Mouse (Mus musculus) right cerebral cortex, adult 2 months (tissue): ENCODE measurements at regions not wholly inside any gene's neighbourhood (a gene's known extent, or its start where the extent isn't known, plus 50 kb on each side); places are given as distances from the start of the nearest gene placed in this dataset.

ENCODE experiments used
- DNase-seq, 2 experiments: peaks; one replicate each; pipeline ENCODE4 v3.0.0; 2021 to 2022; ENCODE audit warnings: low spot score in 2 of 2

- DNase-seq: no peak
Measured at GRCm38 (mm10) chr10:17001320-17001719, 721.7 kb upstream of the Cited2 start.

GRCm38 (mm10) chr10:17003123-17003849, 719.7 kb upstream of the Cited2 start:
- DNase-seq: no peak

GRCm38 (mm10) chr10:17008683-17009082, 714.3 kb upstream of the Cited2 start:
- no peak for DNase-seq

- no peak for DNase-seq
Measured at GRCm38 (mm10) chr10:17010047-17010446, 713.0 kb upstream of the Cited2 start.

- no peak for DNase-seq
Measured at GRCm38 (mm10) chr10:17011876-17012275, 711.1 kb upstream of the Cited2 start.

- no peak for DNase-seq
Measured at GRCm38 (mm10) chr10:17012541-17012975, 710.5 kb upstream of the Cited2 start.

GRCm38 (mm10) chr10:17014826-17015225, 708.2 kb upstream of the Cited2 start:
- peak in 1 of 2 experiments; percentile 8 for DNase-seq

- DNase-seq: no peak
Measured at GRCm38 (mm10) chr10:17016854-17017253, 706.2 kb upstream of the Cited2 start.

GRCm38 (mm10) chr10:17022216-17023158, 700.5 kb upstream of the Cited2 start:
- DNase-seq: no peak

GRCm38 (mm10) chr10:17023571-17024293, 699.3 kb upstream of the Cited2 start:
- peak; percentile 27 to 39 for DNase-seq

- DNase-seq: no peak
Measured at GRCm38 (mm10) chr10:17024294-17024665, 698.7 kb upstream of the Cited2 start.

GRCm38 (mm10) chr10:17034892-17035775, 687.9 kb upstream of the Cited2 start:
- no peak for DNase-seq

GRCm38 (mm10) chr10:17038259-17039043, 684.6 kb upstream of the Cited2 start:
- DNase-seq: no peak

- DNase-seq: no peak
Measured at GRCm38 (mm10) chr10:17042090-17042489, 680.9 kb upstream of the Cited2 start.

- DNase-seq: no peak
Measured at GRCm38 (mm10) chr10:17042973-17043372, 680.0 kb upstream of the Cited2 start.

- DNase-seq: no peak
Measured at GRCm38 (mm10) chr10:17046765-17047164, 676.3 kb upstream of the Cited2 start.

GRCm38 (mm10) chr10:17072906-17073305, 650.1 kb upstream of the Cited2 start:
- no peak for DNase-seq

GRCm38 (mm10) chr10:17074013-17074401, 649.0 kb upstream of the Cited2 start:
- DNase-seq: no peak

- no peak for DNase-seq
Measured at GRCm38 (mm10) chr10:17074402-17075027, 648.5 kb upstream of the Cited2 start.

- DNase-seq: no peak
Measured at GRCm38 (mm10) chr10:17075147-17075546, 647.9 kb upstream of the Cited2 start.
